Mouse (Mus musculus): ENCODE results near the gene Hoxb3.
A peak's percentile ranks its signal among the peaks of the same experiment; 100 is the strongest.

Gene Hoxb3

GRCm38 (mm10) chr11:96317608-96318367 lies 5.3 kb upstream of the Hoxb3 start, which contains the start of gene Hoxb4:
TSS of gene Hoxb4 (plus strand) at chr11:96318267.
- DNase-seq (ENCODE audit: inconsistent age in 2 of 2, low spot score in 1 of 2) = peak in 1 of 2 experiments; percentile 64

- DNase-seq (ENCODE audit: inconsistent age in 2 of 2, low spot score in 1 of 2) = peak in 1 of 2 experiments; percentile 87
Measured at GRCm38 (mm10) chr11:96318368-96319070, 4.6 kb upstream of the Hoxb3 start.

GRCm38 (mm10) chr11:96319071-96319902 lies 3.8 kb upstream of the Hoxb3 start:
- DNase-seq (ENCODE audit: inconsistent age in 2 of 2, low spot score in 1 of 2) = peak; percentile 71 to 80

GRCm38 (mm10) chr11:96319910-96320309 lies 3.2 kb upstream of the Hoxb3 start:
- peak in 1 of 2 experiments; percentile 70 for DNase-seq (ENCODE audit: inconsistent age in 2 of 2, low spot score in 1 of 2)

GRCm38 (mm10) chr11:96320688-96321087 lies 2.4 kb upstream of the Hoxb3 start:
- peak in 1 of 2 experiments; percentile 81 for DNase-seq (ENCODE audit: inconsistent age in 2 of 2, low spot score in 1 of 2)

GRCm38 (mm10) chr11:96321846-96322245 lies 1.3 kb upstream of the Hoxb3 start:
- DNase-seq (ENCODE audit: inconsistent age in 2 of 2, low spot score in 1 of 2) = peak in 1 of 2 experiments; percentile 79

GRCm38 (mm10) chr11:96322738-96323137 lies 388 bp upstream of the Hoxb3 start:
- DNase-seq (ENCODE audit: inconsistent age in 2 of 2, low spot score in 1 of 2) = peak in 1 of 2 experiments; percentile 79

GRCm38 (mm10) chr11:96324125-96324524 lies 999 bp downstream of the Hoxb3 start:
- DNase-seq (ENCODE audit: inconsistent age in 2 of 2, low spot score in 1 of 2) = peak in 1 of 2 experiments; percentile 81

- peak in 1 of 2 experiments; percentile 80 for DNase-seq (ENCODE audit: inconsistent age in 2 of 2, low spot score in 1 of 2)
Measured at GRCm38 (mm10) chr11:96324965-96325364, 1.8 kb downstream of the Hoxb3 start.

GRCm38 (mm10) chr11:96325747-96326212 lies 2.7 kb downstream of the Hoxb3 start:
- DNase-seq (ENCODE audit: inconsistent age in 2 of 2, low spot score in 1 of 2) = peak in 1 of 2 experiments; percentile 82

GRCm38 (mm10) chr11:96326705-96327104 lies 3.6 kb downstream of the Hoxb3 start:
- peak in 1 of 2 experiments; percentile 71 for DNase-seq (ENCODE audit: inconsistent age in 2 of 2, low spot score in 1 of 2)

GRCm38 (mm10) chr11:96327122-96327521 lies 4.0 kb downstream of the Hoxb3 start:
- DNase-seq (ENCODE audit: inconsistent age in 2 of 2, low spot score in 1 of 2) = no peak

GRCm38 (mm10) chr11:96327750-96328149 lies 4.6 kb downstream of the Hoxb3 start:
- DNase-seq (ENCODE audit: inconsistent age in 2 of 2, low spot score in 1 of 2) = peak in 1 of 2 experiments; percentile 69

GRCm38 (mm10) chr11:96328605-96329004 lies 5.5 kb downstream of the Hoxb3 start:
- no peak for DNase-seq (ENCODE audit: inconsistent age in 2 of 2, low spot score in 1 of 2)

- DNase-seq (ENCODE audit: inconsistent age in 2 of 2, low spot score in 1 of 2) = no peak
Measured at GRCm38 (mm10) chr11:96332105-96332504, 9.0 kb downstream of the Hoxb3 start.

- peak in 1 of 2 experiments; percentile 76 for DNase-seq (ENCODE audit: inconsistent age in 2 of 2, low spot score in 1 of 2)
Measured at GRCm38 (mm10) chr11:96332618-96333032, 9.5 kb downstream of the Hoxb3 start.

- DNase-seq (ENCODE audit: inconsistent age in 2 of 2, low spot score in 1 of 2) = peak in 1 of 2 experiments; percentile 75
Measured at GRCm38 (mm10) chr11:96333241-96334001, 10.3 kb downstream of the Hoxb3 start.

GRCm38 (mm10) chr11:96334002-96334364 lies 10.9 kb downstream of the Hoxb3 start:
- DNase-seq (ENCODE audit: inconsistent age in 2 of 2, low spot score in 1 of 2) = peak in 1 of 2 experiments; percentile 64

- DNase-seq (ENCODE audit: inconsistent age in 2 of 2, low spot score in 1 of 2) = peak in 1 of 2 experiments; percentile 35
Measured at GRCm38 (mm10) chr11:96334998-96335397, 11.9 kb downstream of the Hoxb3 start.

GRCm38 (mm10) chr11:96336597-96336996 lies 13.5 kb downstream of the Hoxb3 start:
- peak in 1 of 2 experiments; percentile 67 for DNase-seq (ENCODE audit: inconsistent age in 2 of 2, low spot score in 1 of 2)

Data from adrenal gland, adult (tissue).